Mouse (Mus musculus) forebrain, embryonic 12.5 days (tissue): ENCODE measurements around the gene Rab11fip5. TPM values are rescaled to one million over a fixed set of nuclear protein-coding genes. Genes with fewer than 3 reads are reported as not detected.

ENCODE experiments used
- ATAC-seq: fragments of 200-750 bp; cut with Nextera tagmentation; 2 replicates; pipeline ENCODE4 v1.8.0; 2017; ENCODE audit warnings: moderate TSS enrichment; ENCODE audit not compliant: low FRiP score
- H3K27ac ChIP-seq: fragments of 300-500 bp; sonication (generic); 2 replicates; pipeline ENCODE4 v1.5.1; 2016; ENCODE audit warnings: mild to moderate bottlenecking
- H3K27me3 ChIP-seq: fragments of 300-500 bp; sonication (generic); 2 replicates; pipeline ENCODE4 v1.6.1; 2016; ENCODE audit warnings: mild to moderate bottlenecking
- H3K36me3 ChIP-seq: fragments of 300-500 bp; sonication (generic); replicated peaks from 2 replicates; pipeline ENCODE4 v1.6.1; 2016; ENCODE audit warnings: mild to moderate bottlenecking
- H3K4me1 ChIP-seq: fragments of 300-500 bp; sonication (generic); 2 replicates; pipeline ENCODE4 v1.6.1; 2016
- H3K4me2 ChIP-seq: fragments of 300-500 bp; sonication (generic); 2 replicates; pipeline ENCODE4 v1.6.1; 2016; ENCODE audit warnings: mild to moderate bottlenecking, moderate library complexity
- H3K4me3 ChIP-seq: fragments of 300-500 bp; sonication (generic); replicated peaks from 2 replicates; pipeline ENCODE4 v1.5.1; 2016; ENCODE audit warnings: mild to moderate bottlenecking
- H3K9ac ChIP-seq: fragments of 300-500 bp; sonication (generic); 2 replicates; pipeline ENCODE4 v1.6.1; 2016; ENCODE audit warnings: mild to moderate bottlenecking
- H3K9me3 ChIP-seq: fragments of 300-500 bp; sonication (generic); 2 replicates; pipeline ENCODE4 v1.6.1; 2016
- WGBS: fragments of 180-500 bp; shearing (Covaris S2); methylation state at CpG from one replicate; pipeline ENCODE4 v1.1.7; 2016; 5-methylcytosine and 5-hydroxymethylcytosine counted together
- polyA plus RNA-seq: library from polyadenylated mRNA; unstranded; fragments of >200 nt; fragmentation: Nextera tagmentation; extraction: Ambion mirVana; gene quantifications from 2 replicates; pipeline ENCODE4 v1.2.1, GENCODE M21; 2016

Rab11fip5 gene
- 6.8 and 8.2 TPM in 2 replicates for polyA plus RNA-seq

DNA sequence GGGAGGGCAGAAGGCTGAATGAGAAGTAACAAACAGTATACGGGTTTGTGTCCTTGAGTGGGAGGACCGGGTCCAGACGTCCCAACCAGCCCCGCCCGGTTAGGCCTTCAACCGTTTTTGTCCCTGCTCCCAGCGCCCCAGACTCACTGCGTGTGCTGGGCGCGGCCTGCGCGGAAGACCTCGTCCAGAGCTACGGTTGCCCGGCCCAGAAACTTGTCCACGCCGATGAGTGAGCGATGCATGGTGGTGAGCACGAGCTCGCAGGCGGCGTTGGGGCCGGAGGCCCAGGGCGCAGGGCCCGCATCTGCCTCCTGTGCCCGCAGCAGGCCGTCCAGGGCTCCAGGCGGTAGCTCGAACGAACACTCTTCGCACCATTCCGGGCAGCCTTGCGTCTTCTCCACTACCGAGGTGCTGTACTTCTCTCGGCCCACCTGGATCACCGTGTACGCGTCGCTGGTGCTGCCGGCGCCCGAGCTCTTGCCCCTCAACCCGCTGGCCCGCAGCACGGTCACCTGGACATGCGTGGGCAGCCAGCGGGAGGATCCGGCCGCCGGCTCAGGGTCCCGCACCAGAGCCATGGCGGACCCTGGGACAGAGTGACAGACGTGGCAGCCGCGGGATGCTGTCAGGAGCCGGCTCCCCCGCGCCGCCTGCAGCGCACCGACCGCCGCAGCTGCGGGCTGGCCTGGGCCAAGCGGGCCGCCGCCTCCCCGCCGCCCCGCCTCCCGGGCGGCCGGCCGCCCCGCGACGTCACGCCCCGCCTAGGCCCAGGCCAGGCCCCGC, at the start of gene Rab11fip5:
Gene Rab11fip5 (minus strand): TSS at position 684 of the 783 bp plus-strand sequence.
- H3K4me1 ChIP-seq: peaks cover 15% of the 10 kb centered on the region
- H3K27ac ChIP-seq: peak within 1 kb of the TSS; percentile 61
- H3K4me3 ChIP-seq: peak within 1 kb of the TSS; percentile 75
- no peaks in the 10 kb centered on the region for H3K9me3 ChIP-seq
- 1% methylated on average over 77 of the region's 80 CpGs for WGBS
- peaks cover 23% of the 10 kb centered on the region for H3K27me3 ChIP-seq
- H3K9ac ChIP-seq: peak within 1 kb of the TSS; percentile 76
- no peaks in the 10 kb centered on the region for H3K36me3 ChIP-seq
- peak within 1 kb of the TSS; percentile 90 for H3K4me2 ChIP-seq
- no peak; the same call in 1 of the 2 replicates for ATAC-seq

DNA sequence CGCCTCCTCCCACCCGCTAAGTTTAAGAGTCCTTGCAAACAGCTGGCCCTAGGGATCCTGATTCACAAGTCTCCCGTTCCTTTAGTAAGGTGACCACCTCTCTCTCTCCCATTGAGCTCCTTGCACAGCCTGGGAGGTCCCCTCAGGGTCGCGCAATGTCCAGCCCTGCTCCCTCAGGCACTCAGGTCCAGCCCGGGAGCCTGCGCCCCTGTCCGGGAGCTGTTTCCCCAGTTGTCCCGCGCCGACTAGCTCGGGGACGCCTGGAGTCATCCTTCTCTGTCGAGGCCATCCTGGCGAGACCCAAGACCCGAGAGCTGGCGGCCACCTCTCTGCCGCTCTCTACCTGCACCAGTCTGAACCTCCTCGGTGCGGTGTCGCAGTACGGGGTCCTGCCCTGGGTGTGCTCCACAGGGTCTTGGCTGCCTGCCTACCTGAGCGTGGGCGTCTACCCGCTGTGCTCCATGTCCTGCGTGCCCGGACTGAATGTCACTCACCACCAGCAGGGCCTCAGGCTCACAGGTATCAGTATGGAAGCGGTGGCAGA, 49.5 kb upstream of the Rab11fip5 start, which contains the start of gene Noto:
Gene Noto (plus strand): TSS at position 51 of the 544 bp plus-strand sequence.
- Histone ChIP-seq H3K4me1 (peaks cover 4% of the 10 kb centered on the region; the same call in 1 of the 2 replicates), H3K36me3 (no peaks in the 10 kb centered on the region), H3K27ac (no peak within 1 kb of the TSS), H3K9ac (no peak within 1 kb of the TSS), H3K27me3 (peaks cover 25% of the 10 kb centered on the region), H3K4me3 (no peak within 1 kb of the TSS), H3K9me3 (no peaks in the 10 kb centered on the region), H3K4me2 (no peak within 1 kb of the TSS)
- WGBS: 14% methylated on average over 28 of the region's 28 CpGs
- ATAC-seq: no peak

DNA sequence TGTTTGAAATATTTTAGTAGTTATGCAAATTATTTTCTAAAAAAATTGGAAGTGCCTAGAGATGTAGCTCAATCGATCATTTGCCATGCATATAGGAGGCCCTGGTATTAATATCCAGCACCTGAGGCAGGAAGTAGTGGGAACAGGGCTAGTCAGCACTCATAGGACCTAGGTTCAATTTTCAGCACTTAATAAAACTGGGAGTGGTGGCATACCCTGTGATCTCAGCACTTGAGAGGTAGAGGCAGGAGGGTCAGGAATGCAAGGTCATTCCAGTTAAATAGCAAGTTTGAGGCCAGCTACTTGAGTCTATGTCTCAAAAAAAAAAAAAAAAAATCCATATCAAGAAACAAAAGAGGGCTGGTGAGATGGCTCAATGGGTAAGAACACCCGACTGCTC, 44.7 kb upstream of the Rab11fip5 start:
- Histone ChIP-seq H3K36me3 (no peaks in the 10 kb centered on the region), H3K27ac (no peak overlapping the region), H3K4me2 (no peak overlapping the region), H3K4me1 (peaks cover 4% of the 10 kb centered on the region; the same call in 1 of the 2 replicates), H3K9me3 (no peaks in the 10 kb centered on the region), H3K9ac (no peak overlapping the region), H3K4me3 (no peak overlapping the region), H3K27me3 (peaks cover 22% of the 10 kb centered on the region)
- no peak for ATAC-seq
- 97% methylated on average over 2 of the region's 2 CpGs for WGBS

DNA sequence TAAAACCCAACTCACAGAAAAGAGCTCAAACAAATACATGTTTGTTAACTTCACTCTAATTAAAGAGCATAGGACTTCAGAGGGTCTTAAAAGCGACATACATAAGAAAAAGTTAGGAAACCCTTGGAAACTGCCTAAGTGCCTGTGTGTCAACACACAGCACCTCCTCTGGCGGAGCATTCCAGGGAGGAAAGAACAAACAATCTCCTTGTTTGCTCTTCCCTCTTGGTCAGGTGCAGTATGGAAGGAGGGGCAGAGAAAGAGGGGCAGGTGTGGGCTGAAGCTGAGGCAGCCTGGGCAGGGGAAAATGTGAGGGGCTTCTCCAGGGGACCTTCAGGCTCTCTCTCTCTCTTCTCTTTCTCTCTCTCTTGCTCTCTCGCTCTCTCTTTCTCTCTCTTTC, 41.4 kb upstream of the Rab11fip5 start:
- Histone ChIP-seq H3K4me3 (no peak overlapping the region), H3K27me3 (peaks cover 8% of the 10 kb centered on the region; the same call in 1 of the 2 replicates), H3K9me3 (no peaks in the 10 kb centered on the region), H3K4me1 (no peaks in the 10 kb centered on the region), H3K36me3 (no peaks in the 10 kb centered on the region), H3K27ac (no peak overlapping the region), H3K9ac (no peak overlapping the region), H3K4me2 (no peak overlapping the region)
- 69% methylated on average over 3 of the region's 3 CpGs for WGBS
- no peak for ATAC-seq

DNA sequence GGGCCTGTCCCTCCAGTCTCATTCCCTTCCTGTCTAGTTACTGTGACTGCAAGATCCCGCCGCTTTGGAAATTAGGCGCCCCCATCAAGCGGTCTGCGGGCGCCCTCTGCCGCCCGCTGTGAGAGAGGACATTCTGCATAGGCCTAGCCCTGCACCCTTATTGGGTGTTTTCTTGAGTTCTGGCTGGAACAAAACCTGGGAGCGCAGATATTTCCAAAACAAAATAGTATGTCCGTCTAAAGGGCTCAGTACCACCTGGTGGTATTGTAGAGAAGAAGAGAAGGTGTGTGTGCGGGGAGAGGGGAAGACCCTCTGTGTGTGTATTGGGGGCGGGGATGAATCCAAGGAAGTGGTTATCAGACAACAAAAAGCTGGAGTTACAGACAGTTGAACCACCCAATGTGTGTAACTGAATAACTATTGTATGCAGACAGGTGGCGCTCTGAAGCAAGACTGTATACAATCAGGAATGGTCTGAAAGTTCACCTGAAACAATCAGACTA, 36.4 kb upstream of the Rab11fip5 start:
- peak; percentile 83 for ATAC-seq
- WGBS: 8% methylated on average over 13 of the region's 13 CpGs
- Histone ChIP-seq H3K4me1 (peaks cover 13% of the 10 kb centered on the region), H3K27me3 (peaks cover 45% of the 10 kb centered on the region), H3K4me2 (no peak overlapping the region), H3K27ac (no peak overlapping the region), H3K9me3 (no peaks in the 10 kb centered on the region), H3K9ac (no peak overlapping the region), H3K36me3 (no peaks in the 10 kb centered on the region), H3K4me3 (no peak overlapping the region)

DNA sequence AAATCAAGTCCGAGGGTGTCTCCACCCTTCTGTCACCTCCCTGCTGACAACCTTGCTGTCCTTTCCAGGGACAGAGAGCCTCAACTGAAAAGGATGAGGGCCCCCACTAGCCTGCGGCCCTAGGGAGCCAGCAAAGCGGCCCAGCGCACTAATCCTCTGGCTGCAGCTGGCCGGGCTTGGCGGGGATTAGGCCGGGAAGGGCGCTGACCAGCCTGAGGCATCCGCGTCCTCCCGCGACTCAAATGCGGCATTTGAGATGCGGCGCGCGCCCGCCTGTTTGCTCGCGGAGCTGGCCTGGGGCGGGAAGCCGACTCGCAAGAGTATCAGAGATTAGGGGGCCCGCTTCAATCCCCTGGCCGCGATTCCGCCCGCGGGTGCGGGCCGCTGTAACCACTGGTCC, 34.6 kb upstream of the Rab11fip5 start:
- Histone ChIP-seq H3K4me1 (peaks cover 13% of the 10 kb centered on the region), H3K4me3 (peak overlapping the region; percentile 28), H3K27me3 (peaks cover 52% of the 10 kb centered on the region), H3K4me2 (peak overlapping the region; percentile 51), H3K27ac (no peak overlapping the region), H3K36me3 (no peaks in the 10 kb centered on the region), H3K9ac (peak overlapping the region; percentile 49), H3K9me3 (no peaks in the 10 kb centered on the region)
- WGBS: under 1% methylated on average over 31 of the region's 31 CpGs
- 0 out of 2 replicates have a peak, but pooled peaks have one; percentile 20 for ATAC-seq

DNA sequence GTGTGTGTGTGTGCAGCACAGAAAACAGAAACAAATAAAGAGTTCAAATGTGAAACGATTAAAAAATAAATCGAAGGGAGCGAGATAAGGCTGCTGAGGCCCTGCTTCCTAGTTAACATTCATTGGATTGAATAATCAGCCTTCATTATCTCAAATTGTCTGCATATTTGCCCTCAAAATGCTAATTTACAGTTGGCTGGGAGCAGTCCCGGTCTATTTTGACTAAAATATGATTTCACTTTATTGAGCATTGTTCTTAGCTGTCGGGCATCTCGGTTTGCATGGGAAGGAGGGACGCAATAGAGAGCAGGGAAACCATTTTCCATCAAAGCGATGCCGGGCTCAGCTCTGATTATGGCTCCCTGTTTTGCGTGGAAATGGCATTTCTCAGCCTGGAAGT, 28.6 kb upstream of the Rab11fip5 start:
- ATAC-seq: no peak
- H3K27ac ChIP-seq: 0 out of 2 replicates have a peak overlapping the region, but pooled peaks have one; percentile 15
- no peak overlapping the region for H3K4me2 ChIP-seq
- no peaks in the 10 kb centered on the region for H3K36me3 ChIP-seq
- no peaks in the 10 kb centered on the region for H3K9me3 ChIP-seq
- no peak overlapping the region for H3K9ac ChIP-seq
- H3K27me3 ChIP-seq: peaks cover 26% of the 10 kb centered on the region
- no peaks in the 10 kb centered on the region; the same call in 1 of the 2 replicates for H3K4me1 ChIP-seq
- H3K4me3 ChIP-seq: no peak overlapping the region
- 66% methylated on average over 10 of the region's 10 CpGs for WGBS

DNA sequence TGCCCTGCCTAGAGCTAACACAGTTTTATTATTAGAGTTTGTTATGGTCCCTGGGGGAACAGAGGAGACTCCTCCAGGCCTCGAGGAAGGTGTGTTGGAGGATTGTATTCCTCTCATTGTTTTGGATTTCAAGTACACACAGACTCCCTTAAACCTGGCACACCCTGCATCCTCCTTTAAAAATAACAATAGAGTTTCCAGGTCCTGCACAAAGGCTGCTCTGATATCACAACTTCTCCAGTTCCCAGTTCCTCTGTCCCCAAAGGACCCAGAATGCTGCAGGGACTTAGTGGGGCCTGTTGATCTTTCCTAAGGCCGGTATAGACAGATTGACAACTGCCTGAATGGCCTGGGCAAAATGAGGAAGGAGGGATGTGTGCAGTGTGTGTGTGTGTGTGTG, 28.2 kb upstream of the Rab11fip5 start:
- ATAC-seq: no peak
- Histone ChIP-seq H3K9me3 (no peaks in the 10 kb centered on the region), H3K4me3 (no peak overlapping the region), H3K4me1 (no peaks in the 10 kb centered on the region; the same call in 1 of the 2 replicates), H3K4me2 (no peak overlapping the region), H3K27ac (0 out of 2 replicates have a peak overlapping the region, but pooled peaks have one; percentile 15), H3K9ac (no peak overlapping the region), H3K36me3 (no peaks in the 10 kb centered on the region), H3K27me3 (peaks cover 22% of the 10 kb centered on the region)
- 64% methylated on average over 2 of the region's 2 CpGs for WGBS

DNA sequence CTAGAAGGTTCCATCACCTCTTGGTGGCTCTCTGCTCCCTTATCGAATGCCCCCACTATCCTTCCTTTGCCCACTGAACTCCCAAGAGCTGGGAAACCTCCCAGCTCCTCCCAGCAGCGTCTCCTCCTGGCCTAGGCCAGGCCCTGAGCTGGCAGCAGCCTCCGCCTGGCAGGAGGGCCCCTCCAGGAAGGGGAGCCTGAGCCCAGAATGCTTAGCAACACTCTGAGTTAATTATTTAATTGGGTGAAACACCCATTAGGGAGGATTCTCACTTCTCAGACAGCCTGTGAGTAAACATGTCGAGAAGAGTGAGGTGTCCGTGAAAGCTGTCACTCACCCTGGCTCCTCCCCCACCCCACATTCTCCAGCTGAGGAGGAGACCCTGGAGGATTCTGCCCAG, 25.3 kb upstream of the Rab11fip5 start:
- 44% methylated on average over 5 of the region's 5 CpGs for WGBS
- Histone ChIP-seq H3K4me2 (no peak overlapping the region), H3K36me3 (no peaks in the 10 kb centered on the region), H3K27ac (peak overlapping the region; percentile 4; the same call in 1 of the 2 replicates), H3K9me3 (no peaks in the 10 kb centered on the region), H3K9ac (no peak overlapping the region), H3K27me3 (peaks cover 4% of the 10 kb centered on the region; the same call in 1 of the 2 replicates), H3K4me3 (no peak overlapping the region), H3K4me1 (no peaks in the 10 kb centered on the region; the same call in 1 of the 2 replicates)
- ATAC-seq: peak; percentile 41; the same call in 1 of the 2 replicates

DNA sequence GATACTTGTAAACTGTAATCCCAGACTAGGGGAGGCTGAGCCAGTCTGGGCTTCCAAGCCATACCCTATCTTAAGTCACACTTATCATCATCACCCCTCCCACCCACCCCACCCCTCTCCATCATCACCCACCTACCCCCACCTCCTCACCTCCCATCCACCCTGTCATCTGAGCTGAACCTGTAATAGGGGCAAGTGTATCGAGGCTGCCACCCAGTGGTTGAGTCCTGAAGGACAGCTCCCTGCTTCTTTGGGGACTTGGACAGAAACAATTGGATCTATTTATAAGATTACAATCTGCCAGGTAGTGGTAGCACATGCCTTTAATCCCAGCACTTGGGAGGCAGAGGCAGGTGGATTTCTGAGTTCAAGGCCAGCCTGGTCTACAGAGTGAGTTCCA, 22.7 kb upstream of the Rab11fip5 start:
- Histone ChIP-seq H3K4me3 (no peak overlapping the region), H3K36me3 (no peaks in the 10 kb centered on the region), H3K4me1 (no peaks in the 10 kb centered on the region; the same call in 1 of the 2 replicates), H3K9me3 (no peaks in the 10 kb centered on the region), H3K4me2 (no peak overlapping the region), H3K27me3 (0 out of 2 replicates have a peak, but pooled peaks cover 7% of the 10 kb centered on the region), H3K9ac (no peak overlapping the region), H3K27ac (no peak overlapping the region)
- ATAC-seq: no peak
- 40% methylated on average over 1 of the region's 1 CpGs for WGBS

DNA sequence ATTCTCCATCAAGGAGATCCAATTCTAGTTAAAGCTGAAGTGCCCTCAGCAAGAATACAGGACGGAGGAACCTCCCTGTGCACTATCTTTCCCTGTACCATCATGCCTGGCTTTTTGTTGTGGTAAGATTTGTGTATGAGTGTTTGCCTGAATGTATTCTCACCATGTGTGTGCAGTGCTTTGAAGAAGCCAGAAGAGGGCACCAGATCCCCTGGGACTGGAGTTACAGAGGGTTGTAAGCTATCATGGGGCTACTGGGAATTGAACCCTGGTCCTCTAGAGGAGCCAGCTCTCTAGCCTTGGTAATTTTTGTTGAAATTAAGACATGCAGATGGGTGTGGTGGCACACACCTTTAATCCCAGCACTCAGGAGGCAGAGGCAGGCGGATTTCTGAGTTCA, 20.9 kb upstream of the Rab11fip5 start:
- Histone ChIP-seq H3K27ac (no peak overlapping the region), H3K27me3 (0 out of 2 replicates have a peak, but pooled peaks cover 9% of the 10 kb centered on the region), H3K4me1 (no peaks in the 10 kb centered on the region; the same call in 1 of the 2 replicates), H3K9ac (no peak overlapping the region), H3K4me2 (no peak overlapping the region), H3K36me3 (no peaks in the 10 kb centered on the region), H3K9me3 (no peaks in the 10 kb centered on the region), H3K4me3 (no peak overlapping the region)
- no peak for ATAC-seq
- WGBS: 86% methylated on average over 2 of the region's 2 CpGs

DNA sequence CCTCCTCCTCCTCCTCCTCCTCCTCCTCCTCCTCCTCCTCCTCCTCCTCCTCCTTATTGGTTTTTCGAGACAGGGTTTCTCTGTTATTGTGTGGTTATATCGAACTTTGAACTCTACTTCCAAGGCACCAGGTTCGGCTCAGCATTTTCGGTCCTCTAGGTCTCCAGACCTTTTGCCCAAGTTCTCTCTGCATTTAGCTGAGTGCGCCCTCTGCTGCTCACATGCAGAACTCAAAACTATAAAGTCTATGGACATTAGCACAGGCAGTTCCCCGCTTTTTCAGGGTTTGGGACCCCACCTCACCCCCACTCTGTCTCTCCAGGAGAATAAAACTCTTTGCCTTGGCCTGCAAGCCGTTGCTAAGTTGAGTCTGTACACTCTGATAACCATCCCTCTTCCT, 17.4 kb upstream of the Rab11fip5 start:
- Histone ChIP-seq H3K27me3 (0 out of 2 replicates have a peak, but pooled peaks cover 15% of the 10 kb centered on the region), H3K4me3 (no peak overlapping the region), H3K4me1 (no peaks in the 10 kb centered on the region), H3K4me2 (no peak overlapping the region), H3K36me3 (no peaks in the 10 kb centered on the region), H3K27ac (no peak overlapping the region), H3K9ac (no peak overlapping the region), H3K9me3 (no peaks in the 10 kb centered on the region)
- 21% methylated on average over 5 of the region's 7 CpGs for WGBS
- ATAC-seq: no peak
